Mouse (Mus musculus) heart, adult 2 months (tissue): Measurements from ENCODE around the gene Ess2. TPM values are rescaled to one million over a fixed set of nuclear protein-coding genes. Genes with fewer than 3 reads are reported as not detected.

Experiments
- DNase-seq, 2 experiments: peaks; one replicate each; pipeline ENCODE4 v3.0.0; 2021
- H3K27ac ChIP-seq: fragments of 200-600 bp; 2 replicates; pipeline ENCODE4 v1.8.1; 2022
- H3K27me3 ChIP-seq: fragments of 200-500 bp; 2 replicates; pipeline ENCODE4 v1.6.1; 2012; ENCODE audit warnings: mild to moderate bottlenecking, low read length, inconsistent platforms, mixed read lengths; ENCODE audit not compliant: control insufficient read depth, insufficient read depth
- H3K36me3 ChIP-seq: fragments of 200-500 bp; 2 replicates; pipeline ENCODE4 v1.6.1; 2012; ENCODE audit warnings: low read length, inconsistent platforms; ENCODE audit not compliant: control insufficient read depth, insufficient read depth
- H3K4me1 ChIP-seq: fragments of 200-500 bp; 2 replicates; pipeline ENCODE4 v1.6.1; 2011; ENCODE audit warnings: low read length; ENCODE audit not compliant: control insufficient read depth, insufficient read depth
- H3K4me3 ChIP-seq: fragments of 200-600 bp; 2 replicates; pipeline ENCODE4 v1.8.1; 2022
- H3K79me2 ChIP-seq: fragments of 200-500 bp; replicated peaks from 2 replicates; pipeline ENCODE4 v1.6.1; 2012; ENCODE audit warnings: mild to moderate bottlenecking, inconsistent platforms, low read length, moderate library complexity, mixed read lengths; ENCODE audit not compliant: control insufficient read depth, insufficient read depth
- H3K9ac ChIP-seq: fragments of 200-500 bp; 2 replicates; pipeline ENCODE4 v1.6.1; 2012; ENCODE audit warnings: low read depth, mild to moderate bottlenecking, control low read depth, inconsistent platforms, low read length, mixed read lengths
- CTCF ChIP-seq: fragments of 200-600 bp; IDR thresholded peaks from 2 replicates; pipeline ENCODE4 v1.8.1; 2022; ENCODE audit warnings: antibody characterized with exemption, mild to moderate bottlenecking, moderate library complexity
- EP300 ChIP-seq: fragments of 200-500 bp; IDR thresholded peaks from 2 replicates; pipeline ENCODE4 v1.6.1; 2011; ENCODE audit warnings: low read depth, low read length, control low read depth; ENCODE audit not compliant: insufficient read depth
- POLR2A ChIP-seq: fragments of 200-500 bp; IDR thresholded peaks from 2 replicates; pipeline ENCODE4 v1.6.1; 2011; ENCODE audit warnings: mild to moderate bottlenecking, low read depth, low read length, control low read depth; ENCODE audit not compliant: insufficient read depth
- WGBS: fragments of 180-500 bp; shearing (Covaris S2); methylation state at CpG from one replicate; pipeline ENCODE4 v1.1.7; 2018; 5-methylcytosine and 5-hydroxymethylcytosine counted together
- intact Hi-C: fragments of 180-260 bp; cut with DNase I; formaldehyde crosslinking; loops from one replicate; pipeline ENCODE4 v1.15.1; 2025
- polyA plus RNA-seq: library from polyadenylated mRNA; depleted of rRNA; stranded (reverse); fragments of >200 nt; gene quantifications from 2 replicates; pipeline ENCODE4 v1.2.3, GENCODE M21; 2012; rRNA removed
- total RNA-seq, 2 experiments: library from RNA; stranded (reverse); gene quantifications; 2 replicates each; pipeline ENCODE4 v1.2.3; 2021

The Ess2 gene
- total and polyA plus RNA-seq, 3 experiments: 8.0 to 11.4 (median 8.3) TPM

DNA sequence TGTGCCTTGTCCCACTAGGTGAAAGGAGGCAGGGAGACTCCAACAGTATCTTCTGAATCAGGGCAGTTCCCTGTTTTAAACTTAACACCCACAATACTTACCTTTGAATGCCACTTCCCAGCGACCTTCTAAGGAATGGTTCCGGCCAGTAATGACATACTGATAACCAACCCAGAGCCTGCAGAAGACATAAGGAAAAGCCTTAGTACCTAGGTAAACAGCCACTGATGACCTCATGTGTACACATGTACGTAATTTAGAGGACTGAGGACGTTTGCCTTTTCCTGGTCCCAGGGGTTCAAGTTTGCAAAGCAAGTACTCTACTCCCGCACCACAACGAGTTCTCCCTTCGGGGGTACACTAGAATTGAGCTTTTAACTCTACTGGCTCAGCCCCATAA is 54.0 kb downstream of the Ess2 start:
- no peaks in the 10 kb centered on the region for H3K36me3 ChIP-seq
- intact Hi-C loops: no loop called here
- WGBS: 91% methylated on average over 7 of the region's 7 CpGs

DNA sequence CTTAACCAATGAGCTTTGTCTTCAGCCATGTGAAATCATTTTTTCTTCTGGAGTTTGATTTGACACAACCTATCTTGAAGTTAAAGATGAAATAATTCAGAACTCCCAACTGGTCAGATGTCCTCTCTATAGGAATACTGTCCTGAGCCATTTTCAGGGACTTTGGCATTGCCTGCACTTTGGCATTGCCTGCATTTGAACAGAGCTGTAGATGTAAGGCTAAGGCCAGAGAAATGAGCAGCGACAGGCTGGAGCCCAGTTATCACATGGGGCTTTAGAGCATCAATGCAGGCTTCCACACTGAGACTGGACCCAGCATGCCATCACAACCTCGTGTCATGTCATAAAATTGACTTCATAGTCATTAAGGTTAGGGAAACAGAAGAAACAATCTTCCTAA is 57.9 kb downstream of the Ess2 start:
- Histone ChIP-seq H3K27me3 (no peaks in the 10 kb centered on the region), H3K4me3 (no peak overlapping the region), H3K36me3 (no peaks in the 10 kb centered on the region), H3K27ac (no peak overlapping the region), H3K4me1 (no peaks in the 10 kb centered on the region), H3K79me2 (no peaks in the 10 kb centered on the region), H3K9ac (no peak overlapping the region)
- intact Hi-C loops: no loop called here
- no peak for DNase-seq
- TF ChIP-seq POLR2A (no peak), EP300 (no peak), CTCF (no peak)
- 88% methylated on average over 2 of the region's 2 CpGs for WGBS

More for the DNA sequence above, 54.0 kb downstream of the Ess2 start:
- Histone ChIP-seq H3K4me3 (no peak overlapping the region), H3K27me3 (no peaks in the 10 kb centered on the region), H3K4me1 (no peaks in the 10 kb centered on the region), H3K79me2 (peaks cover 1% of the 10 kb centered on the region; the same call in 1 of the 2 replicates), H3K9ac (no peak overlapping the region), H3K27ac (no peak overlapping the region)
- TF ChIP-seq CTCF: no peak
- no peak for TF ChIP-seq EP300
- TF ChIP-seq POLR2A: no peak
- no peak for DNase-seq

GRCm38 (mm10) chr16:17851860-17852259 is 59.3 kb downstream of the Ess2 start:
- no peaks in the 10 kb centered on the region for H3K27me3 ChIP-seq
- intact Hi-C loops: no loop called here
- no peaks in the 10 kb centered on the region for H3K4me1 ChIP-seq
- H3K79me2 ChIP-seq: no peaks in the 10 kb centered on the region
- H3K4me3 ChIP-seq: no peak overlapping the region
- H3K36me3 ChIP-seq: no peaks in the 10 kb centered on the region
- H3K9ac ChIP-seq: no peak overlapping the region
- no peak for DNase-seq
- H3K27ac ChIP-seq: no peak overlapping the region
- TF ChIP-seq POLR2A (no peak), CTCF (no peak), EP300 (no peak)
- WGBS: 95% methylated on average over 1 of the region's 1 CpGs

DNA sequence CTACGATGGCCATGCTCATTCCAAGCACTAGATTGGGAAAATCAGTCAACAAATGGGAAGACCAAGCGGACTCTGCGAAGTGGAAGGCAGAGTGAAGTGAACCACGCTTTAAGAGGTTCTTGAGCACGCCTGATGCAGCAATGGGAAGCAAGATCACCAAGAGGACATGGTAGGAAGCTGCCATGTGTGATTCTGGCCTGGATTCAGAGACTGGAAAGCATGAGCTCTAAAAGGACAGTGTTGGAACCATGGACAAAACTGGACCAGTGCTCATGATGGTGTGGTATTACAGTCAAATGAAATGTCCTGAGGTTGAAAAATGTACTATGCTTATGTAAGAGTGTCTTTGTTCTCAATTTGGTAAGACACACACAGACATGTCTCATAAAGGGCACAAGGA is 59.8 kb downstream of the Ess2 start:
- no peak for TF ChIP-seq CTCF
- no peaks in the 10 kb centered on the region for H3K79me2 ChIP-seq
- no peaks in the 10 kb centered on the region for H3K27me3 ChIP-seq
- no peak overlapping the region for H3K9ac ChIP-seq
- no peaks in the 10 kb centered on the region for H3K4me1 ChIP-seq
- WGBS: 98% methylated on average over 5 of the region's 5 CpGs
- DNase-seq: no peak
- H3K27ac ChIP-seq: no peak overlapping the region
- no peaks in the 10 kb centered on the region for H3K36me3 ChIP-seq
- intact Hi-C loops: no loop called here
- no peak overlapping the region for H3K4me3 ChIP-seq

Other genes with a start within 250 kb of the Ess2 start
- gene Med15, start 178.5 kb downstream of the Ess2 start, total RNA-seq: 10 to 100 TPM; 21.5 to 24.9 TPM
- 37.3 and 44.3 TPM in 2 replicates for gene Med15, start 178.5 kb downstream of the Ess2 start, polyA plus RNA-seq
- 10 to 100 TPM; 17.3 to 18.6 TPM for gene Klhl22, start 151.7 kb downstream of the Ess2 start, total RNA-seq
- 23.6 and 30.2 TPM in 2 replicates for gene Klhl22, start 151.7 kb downstream of the Ess2 start, polyA plus RNA-seq
- 1 to 10 TPM; 4.1 to 5.2 TPM for gene Scarf2, start 114.1 kb downstream of the Ess2 start, total RNA-seq
- gene Scarf2, start 114.1 kb downstream of the Ess2 start, polyA plus RNA-seq: 10.8 and 13.4 TPM in 2 replicates
- not detected for gene B830017H08Rik, start 78.2 kb downstream of the Ess2 start, total RNA-seq
- not detected in 2 replicates for gene B830017H08Rik, start 78.2 kb downstream of the Ess2 start, polyA plus RNA-seq
- gene Car15, start 73.0 kb downstream of the Ess2 start, total RNA-seq: 1 to 10 TPM; 1.6 to 2.9 TPM
- gene Car15, start 73.0 kb downstream of the Ess2 start, polyA plus RNA-seq: 4.6 and 5.2 TPM in 2 replicates
- gene Gm20518, start 19.7 kb downstream of the Ess2 start, total RNA-seq: under 1 TPM; 0.20 to 0.31 TPM
- gene Gm20518, start 19.7 kb downstream of the Ess2 start, polyA plus RNA-seq: 0.68 and 1.1 TPM in 2 replicates
- gene Tssk1, start 17.1 kb downstream of the Ess2 start, total RNA-seq: under 1 TPM; 0.16 TPM
- 0.27 and 0.29 TPM in 2 replicates for gene Tssk1, start 17.1 kb downstream of the Ess2 start, polyA plus RNA-seq
- gene Dgcr2, start 12.8 kb downstream of the Ess2 start, total RNA-seq: 10 to 100 TPM; 46.5 to 55.7 TPM
- gene Dgcr2, start 12.8 kb downstream of the Ess2 start, polyA plus RNA-seq: 64.3 and 77.9 TPM in 2 replicates
- gene Tssk2, start 12.7 kb downstream of the Ess2 start, total RNA-seq: not detected
- gene Tssk2, start 12.7 kb downstream of the Ess2 start, polyA plus RNA-seq: 0.33 and 0.44 TPM in 2 replicates
- not detected for gene Gsc2, start 3.7 kb upstream of the Ess2 start, total RNA-seq
- not detected in 2 replicates for gene Gsc2, start 3.7 kb upstream of the Ess2 start, polyA plus RNA-seq
- 1 to 10 TPM; 6.8 to 7.3 TPM for gene Slc25a1, start 16.9 kb upstream of the Ess2 start, total RNA-seq
- gene Slc25a1, start 16.9 kb upstream of the Ess2 start, polyA plus RNA-seq: 32.3 and 65.5 TPM in 2 replicates
- not detected for gene Vpreb2, start 69.1 kb upstream of the Ess2 start, total RNA-seq
- gene Vpreb2, start 69.1 kb upstream of the Ess2 start, polyA plus RNA-seq: not detected in 2 replicates
- 10 to 100 TPM; 41.4 TPM for gene Dgcr6, start 141.5 kb upstream of the Ess2 start, total RNA-seq
- 46.7 and 48.8 TPM in 2 replicates for gene Dgcr6, start 141.5 kb upstream of the Ess2 start, polyA plus RNA-seq
- gene Prodh, start 178.9 kb upstream of the Ess2 start, total RNA-seq: 10 to 100 TPM; 18.8 to 23.4 TPM
- 46.7 and 57.9 TPM in 2 replicates for gene Prodh, start 178.9 kb upstream of the Ess2 start, polyA plus RNA-seq
- 1 to 10 TPM; 2.3 to 9.8 TPM for gene Rtn4r, start 216.3 kb upstream of the Ess2 start, total RNA-seq
- gene Rtn4r, start 216.3 kb upstream of the Ess2 start, polyA plus RNA-seq: 31.9 and 57.8 TPM in 2 replicates